Mouse (Mus musculus): ENCODE measurements around the gene Slc48a1.

Gene Slc48a1

GRCm38 (mm10) chr15:97781961-97782748 lies 3.8 kb downstream of the Slc48a1 start:
- DNase-seq (ENCODE audit: low read depth, low spot score): peak; percentile 81

- DNase-seq (ENCODE audit: low read depth, low spot score): peak; percentile 94
Measured at GRCm38 (mm10) chr15:97782749-97783105, 4.4 kb downstream of the Slc48a1 start.

- peak; percentile 88 for DNase-seq (ENCODE audit: low read depth, low spot score)
Measured at GRCm38 (mm10) chr15:97784092-97784559, 5.8 kb downstream of the Slc48a1 start.

GRCm38 (mm10) chr15:97784561-97785161 lies 6.3 kb downstream of the Slc48a1 start:
- DNase-seq (ENCODE audit: low read depth, low spot score): peak; percentile 43

- peak; percentile 73 for DNase-seq (ENCODE audit: low read depth, low spot score)
Measured at GRCm38 (mm10) chr15:97785731-97786411, 7.6 kb downstream of the Slc48a1 start.

- peak; percentile 95 for DNase-seq (ENCODE audit: low read depth, low spot score)
Measured at GRCm38 (mm10) chr15:97786412-97787112, 8.2 kb downstream of the Slc48a1 start.

GRCm38 (mm10) chr15:97787148-97787798 lies 9.0 kb downstream of the Slc48a1 start:
- no peak for DNase-seq (ENCODE audit: low read depth, low spot score)

- DNase-seq (ENCODE audit: low read depth, low spot score): no peak
Measured at GRCm38 (mm10) chr15:97787799-97788667, 9.7 kb downstream of the Slc48a1 start.

- DNase-seq (ENCODE audit: low read depth, low spot score): no peak
Measured at GRCm38 (mm10) chr15:97788821-97789220, 10.5 kb downstream of the Slc48a1 start.

GRCm38 (mm10) chr15:97789761-97790505 lies 11.6 kb downstream of the Slc48a1 start:
- peak; percentile 70 for DNase-seq (ENCODE audit: low read depth, low spot score)

- DNase-seq (ENCODE audit: low read depth, low spot score): no peak
Measured at GRCm38 (mm10) chr15:97791126-97791700, 12.9 kb downstream of the Slc48a1 start.

GRCm38 (mm10) chr15:97793386-97794153 lies 15.2 kb downstream of the Slc48a1 start:
- DNase-seq (ENCODE audit: low read depth, low spot score): no peak

GRCm38 (mm10) chr15:97794268-97794667 lies 15.9 kb downstream of the Slc48a1 start:
- DNase-seq (ENCODE audit: low read depth, low spot score): no peak

- DNase-seq (ENCODE audit: low read depth, low spot score): no peak
Measured at GRCm38 (mm10) chr15:97795559-97796235, 17.4 kb downstream of the Slc48a1 start.

GRCm38 (mm10) chr15:97796674-97797310 lies 18.5 kb downstream of the Slc48a1 start:
- DNase-seq (ENCODE audit: low read depth, low spot score): no peak

- no peak for DNase-seq (ENCODE audit: low read depth, low spot score)
Measured at GRCm38 (mm10) chr15:97798134-97798533, 19.8 kb downstream of the Slc48a1 start.

- DNase-seq (ENCODE audit: low read depth, low spot score): no peak
Measured at GRCm38 (mm10) chr15:97799446-97799845, 21.1 kb downstream of the Slc48a1 start.
